Mouse (Mus musculus) hindlimb bud, embryonic 11.5 days (tissue): Measurements from ENCODE around the gene Traf2.
A peak's percentile ranks its signal among the peaks of the same experiment; 100 is the strongest.

Source experiments
- DNase-seq: peaks from one replicate; pipeline ENCODE4 v3.0.0-alpha.2; 2012; ENCODE audit warnings: low read depth, low spot score; ENCODE audit errors: extremely low spot score

Traf2 gene

DNA sequence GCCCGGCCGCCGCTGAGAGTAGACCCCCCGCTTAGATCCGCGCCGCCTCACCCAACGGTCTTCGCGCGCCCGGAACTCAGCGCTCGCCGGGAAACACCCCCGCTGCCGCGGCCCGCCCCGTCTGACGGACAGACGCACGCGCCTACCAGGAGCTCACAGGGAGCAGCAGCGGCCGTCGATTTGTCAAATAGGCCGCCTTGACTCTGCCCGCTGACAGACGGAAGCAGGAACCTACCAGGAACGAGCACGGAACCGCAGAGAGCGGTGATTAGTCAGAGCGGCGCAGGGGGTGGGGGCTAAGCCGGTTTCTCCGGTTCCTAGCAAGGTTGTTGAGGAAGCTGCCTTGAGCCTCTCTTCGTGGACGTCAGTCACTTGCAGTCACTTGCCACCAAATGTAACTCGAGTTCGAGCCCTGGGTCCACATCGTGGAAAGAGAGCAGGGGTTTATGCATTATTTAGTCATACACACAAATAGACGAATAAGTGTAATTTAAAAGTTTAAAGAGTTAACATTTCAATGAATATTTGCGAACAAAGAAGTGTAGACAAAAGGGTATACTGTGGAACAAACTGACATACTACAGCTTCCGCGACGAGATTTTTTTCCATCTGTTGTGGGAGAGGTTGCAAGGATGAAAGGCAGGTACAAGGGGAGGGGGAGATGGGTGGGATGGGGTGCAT, at the start of gene Traf2:
Gene Traf2, minus strand, starts transcription at position 130 of the 681 bp plus-strand sequence.
- DNase-seq: peak; percentile 96

- no peak for DNase-seq
Measured at GRCm38 (mm10) chr2:25591863-25592262, 45.1 kb upstream of the Traf2 start.

DNA sequence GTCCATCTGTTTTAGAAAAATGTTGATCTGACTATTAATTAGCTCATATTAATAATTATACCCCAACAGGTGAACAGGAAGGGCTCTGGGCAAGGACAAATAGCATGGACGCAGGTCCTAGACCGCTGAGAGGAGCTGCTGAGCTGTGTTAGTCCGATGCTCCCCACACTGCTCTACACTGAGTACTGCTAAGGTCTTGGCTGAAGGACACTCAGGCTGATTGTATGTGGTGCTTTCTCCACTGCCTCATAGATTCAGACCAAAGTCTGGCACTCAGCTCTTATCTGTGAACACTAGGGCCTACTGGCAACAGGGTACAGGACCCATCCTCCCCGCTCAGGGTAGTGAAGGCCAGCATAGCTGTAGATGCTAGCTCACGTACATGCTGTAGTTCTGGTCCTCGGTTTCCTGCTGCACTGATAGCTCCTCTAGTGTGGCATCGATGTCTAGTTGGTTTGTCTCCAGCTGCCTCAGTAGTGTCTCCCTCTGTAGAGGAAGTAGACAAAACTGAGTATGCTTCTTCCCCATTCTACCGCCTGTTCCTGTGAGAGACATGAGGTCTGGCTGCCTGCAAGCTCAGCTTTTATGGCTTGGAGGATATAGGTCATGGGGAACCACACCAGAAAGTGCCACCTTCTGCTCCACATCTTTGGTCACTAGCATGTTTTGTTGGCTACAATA, 41.6 kb upstream of the Traf2 start:
- DNase-seq: no peak

DNA sequence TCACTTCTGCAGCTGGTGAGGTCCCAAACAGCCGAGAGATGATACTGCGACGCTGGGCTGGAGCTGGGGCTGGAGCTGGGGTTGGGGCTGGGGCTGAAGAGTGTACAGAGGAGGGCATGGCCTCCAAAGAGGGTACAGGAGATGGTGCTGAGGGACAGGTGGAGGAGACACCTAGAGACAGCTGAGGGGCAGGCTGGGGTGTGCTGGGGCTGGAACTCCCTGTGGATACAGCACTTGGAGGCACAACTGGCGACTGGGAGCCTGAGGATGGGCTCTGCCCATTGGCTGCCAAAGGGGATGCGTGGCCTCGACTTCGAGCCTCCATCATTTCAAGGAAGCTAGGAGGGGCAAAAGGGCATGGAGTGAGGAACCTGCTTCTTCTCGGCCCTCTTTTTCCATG, 40.5 kb upstream of the Traf2 start:
- no peak for DNase-seq

DNA sequence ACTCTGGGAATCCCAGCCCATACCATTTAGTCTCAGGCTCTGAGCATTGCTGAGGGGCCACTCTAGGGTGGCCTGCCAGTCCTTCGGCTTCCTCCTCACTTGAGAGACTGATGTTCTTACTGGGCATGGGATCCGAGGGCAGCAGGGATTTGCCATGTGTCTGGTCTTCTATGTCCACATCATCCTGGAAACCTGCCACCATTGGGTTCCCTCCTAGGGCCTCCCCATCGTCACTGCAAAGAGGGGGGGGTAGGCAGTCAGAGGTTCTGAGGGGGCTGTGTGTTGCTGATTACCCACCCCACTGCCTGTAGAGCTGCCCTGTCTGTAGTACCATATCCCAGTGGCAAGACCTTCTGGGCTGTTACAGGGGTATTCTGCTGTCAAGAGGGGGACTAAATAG, 38.9 kb upstream of the Traf2 start:
- no peak for DNase-seq

DNA sequence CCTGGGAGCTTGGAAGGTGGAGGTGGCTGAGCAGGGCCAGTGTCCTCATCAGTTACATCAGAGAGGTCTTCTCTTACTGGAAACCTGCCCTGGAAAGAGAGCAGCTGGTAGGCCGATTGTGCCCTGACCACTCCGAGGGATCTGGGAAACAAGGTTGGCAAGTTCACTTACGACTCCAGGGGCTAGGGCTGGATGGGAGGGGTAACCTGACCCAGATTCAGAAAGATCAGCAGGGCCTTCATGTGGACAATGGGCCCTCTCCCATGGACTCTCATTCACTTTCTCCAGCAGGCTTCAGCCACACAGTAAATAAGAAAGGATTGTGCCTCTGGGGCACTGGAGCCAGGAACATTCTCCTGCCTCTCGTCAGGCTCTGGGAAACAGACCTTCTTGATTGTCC, 38.1 kb upstream of the Traf2 start:
- no peak for DNase-seq

DNA sequence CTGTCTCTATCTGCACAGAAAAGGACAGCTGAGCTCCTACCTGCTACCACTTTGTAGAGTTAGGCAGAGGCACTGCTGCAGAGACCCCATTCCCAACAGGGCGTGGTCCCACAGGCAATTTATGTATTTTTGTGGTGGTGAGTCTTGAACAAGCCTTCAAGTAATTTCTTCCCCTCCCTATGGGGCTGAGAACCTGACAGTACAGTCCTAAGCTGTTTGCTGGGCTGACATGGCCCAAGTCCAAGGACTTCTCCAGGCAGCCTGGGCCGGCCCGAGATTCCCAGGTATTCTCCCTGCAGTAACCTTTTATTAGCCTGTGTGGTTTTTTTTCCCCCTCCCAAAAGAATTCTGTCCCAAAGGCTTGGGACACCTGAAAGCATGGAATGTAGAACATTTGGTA, 37.4 kb upstream of the Traf2 start:
- no peak for DNase-seq

GRCm38 (mm10) chr2:25583571-25583970, 36.8 kb upstream of the Traf2 start:
- DNase-seq: no peak

- no peak for DNase-seq
Measured at GRCm38 (mm10) chr2:25583120-25583481, 36.4 kb upstream of the Traf2 start.

GRCm38 (mm10) chr2:25582466-25583119, 35.9 kb upstream of the Traf2 start:
- DNase-seq: no peak

- DNase-seq: no peak
Measured at GRCm38 (mm10) chr2:25581901-25582301, 35.2 kb upstream of the Traf2 start.

- no peak for DNase-seq
Measured at GRCm38 (mm10) chr2:25581294-25581864, 34.6 kb upstream of the Traf2 start, which contains the start of gene Ajm1. Ajm1 (minus strand) TSS chr2:25581757.

DNA sequence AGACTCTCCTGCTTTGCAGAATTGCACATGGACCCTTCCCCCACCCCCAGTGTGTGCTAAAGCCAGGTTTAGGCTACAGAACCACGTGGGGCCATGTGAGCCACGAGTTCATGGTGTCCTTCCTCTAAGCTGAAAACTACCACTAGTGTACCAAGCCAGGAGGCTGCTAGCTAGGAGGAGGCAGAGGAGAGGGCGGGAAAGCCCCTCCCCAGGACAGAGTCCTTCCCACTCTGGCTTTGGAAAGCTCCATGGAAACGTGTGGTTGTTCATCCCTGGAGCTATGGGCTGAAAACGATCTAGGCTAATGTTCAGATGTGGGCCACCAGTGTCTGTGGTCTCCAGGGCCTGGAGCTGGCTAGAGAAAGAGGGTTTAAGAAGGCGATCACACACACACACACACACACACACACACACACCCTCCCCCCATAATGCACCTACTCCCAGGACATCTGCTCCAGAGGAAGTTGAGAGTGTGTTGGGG, 33.9 kb upstream of the Traf2 start:
- DNase-seq: no peak

DNA sequence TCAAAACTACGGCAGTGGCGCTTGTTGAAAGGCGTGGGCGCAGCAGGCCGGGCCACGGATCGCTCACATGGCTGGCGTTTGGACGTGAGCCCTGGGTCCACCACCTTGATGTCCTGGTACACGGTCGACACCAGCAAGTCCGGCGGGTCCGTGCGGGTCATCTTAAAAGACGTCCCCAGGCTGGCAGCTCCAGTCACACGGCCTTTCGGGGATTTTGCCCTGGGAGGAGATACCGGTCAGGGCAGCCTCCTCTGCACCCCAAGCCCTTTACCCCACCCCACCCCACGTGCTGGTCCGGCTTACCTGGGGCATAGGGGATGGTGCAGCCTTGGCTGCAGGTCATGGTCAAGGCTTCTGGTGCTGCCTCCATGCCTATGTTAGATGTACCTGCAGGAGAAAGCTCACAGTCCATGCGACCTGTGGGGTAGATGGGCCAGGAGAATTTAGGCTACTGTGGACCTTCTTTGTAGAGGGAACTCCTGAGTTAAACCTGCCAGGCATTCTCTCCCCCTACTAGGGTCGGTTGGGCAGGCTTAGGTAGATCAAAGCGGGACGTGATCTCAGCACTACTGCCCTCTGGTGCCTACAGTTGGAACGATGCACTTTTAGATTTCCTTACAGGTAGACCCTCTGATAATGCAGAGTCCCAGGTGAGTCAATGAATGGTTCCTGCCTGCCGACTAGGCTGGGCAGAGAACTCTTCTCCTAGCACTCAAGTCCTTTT, 33.2 kb upstream of the Traf2 start:
- DNase-seq: peak; percentile 28

DNA sequence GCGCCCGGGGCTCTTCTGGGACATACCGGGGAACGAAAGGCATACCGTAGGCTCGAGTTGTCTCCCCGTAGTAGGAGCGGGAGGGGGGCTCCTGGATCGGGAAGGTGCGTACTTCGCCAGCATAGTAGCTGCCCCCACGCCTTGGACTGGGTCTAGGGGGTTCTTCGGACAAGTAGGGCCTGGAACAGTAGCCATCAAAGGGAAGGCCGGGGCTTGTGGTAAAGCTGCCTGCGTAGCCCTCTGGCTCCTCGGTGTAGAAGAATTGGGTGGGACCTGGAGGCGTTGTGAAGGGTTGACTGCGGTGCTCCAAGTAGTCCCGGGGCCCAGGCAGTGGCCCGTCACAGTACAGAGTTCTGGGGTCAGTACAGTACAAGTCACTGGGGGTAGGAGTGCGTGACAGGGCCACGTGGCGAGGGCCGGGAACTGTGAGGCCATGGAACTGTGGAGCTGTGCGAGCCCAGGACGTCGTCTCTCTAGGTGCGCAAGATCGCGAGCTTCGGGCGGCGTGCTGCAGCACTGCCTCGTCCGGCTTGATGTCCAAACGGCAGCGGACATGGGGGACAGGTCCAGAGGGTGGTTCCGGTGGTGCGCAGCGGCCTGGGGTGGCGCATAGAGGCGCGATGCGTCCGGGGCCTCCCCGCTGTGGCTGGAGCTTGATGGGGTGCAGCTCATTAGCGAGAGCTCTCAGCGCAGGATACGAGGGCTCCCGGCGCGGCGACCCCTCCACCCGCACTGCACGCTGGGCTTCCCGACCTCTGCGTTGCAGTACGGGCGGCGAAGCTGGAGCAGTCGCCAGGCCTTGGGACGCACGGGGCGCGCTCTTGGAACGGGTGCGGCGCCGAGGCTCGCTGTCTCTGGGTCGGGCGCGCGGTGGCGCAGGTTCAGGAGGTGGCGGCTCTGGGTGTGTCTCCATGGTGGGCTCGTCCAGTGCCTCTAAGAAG, 32.3 kb upstream of the Traf2 start:
- DNase-seq: no peak

- DNase-seq: no peak
Measured at GRCm38 (mm10) chr2:25577951-25578795, 31.4 kb upstream of the Traf2 start.

DNA sequence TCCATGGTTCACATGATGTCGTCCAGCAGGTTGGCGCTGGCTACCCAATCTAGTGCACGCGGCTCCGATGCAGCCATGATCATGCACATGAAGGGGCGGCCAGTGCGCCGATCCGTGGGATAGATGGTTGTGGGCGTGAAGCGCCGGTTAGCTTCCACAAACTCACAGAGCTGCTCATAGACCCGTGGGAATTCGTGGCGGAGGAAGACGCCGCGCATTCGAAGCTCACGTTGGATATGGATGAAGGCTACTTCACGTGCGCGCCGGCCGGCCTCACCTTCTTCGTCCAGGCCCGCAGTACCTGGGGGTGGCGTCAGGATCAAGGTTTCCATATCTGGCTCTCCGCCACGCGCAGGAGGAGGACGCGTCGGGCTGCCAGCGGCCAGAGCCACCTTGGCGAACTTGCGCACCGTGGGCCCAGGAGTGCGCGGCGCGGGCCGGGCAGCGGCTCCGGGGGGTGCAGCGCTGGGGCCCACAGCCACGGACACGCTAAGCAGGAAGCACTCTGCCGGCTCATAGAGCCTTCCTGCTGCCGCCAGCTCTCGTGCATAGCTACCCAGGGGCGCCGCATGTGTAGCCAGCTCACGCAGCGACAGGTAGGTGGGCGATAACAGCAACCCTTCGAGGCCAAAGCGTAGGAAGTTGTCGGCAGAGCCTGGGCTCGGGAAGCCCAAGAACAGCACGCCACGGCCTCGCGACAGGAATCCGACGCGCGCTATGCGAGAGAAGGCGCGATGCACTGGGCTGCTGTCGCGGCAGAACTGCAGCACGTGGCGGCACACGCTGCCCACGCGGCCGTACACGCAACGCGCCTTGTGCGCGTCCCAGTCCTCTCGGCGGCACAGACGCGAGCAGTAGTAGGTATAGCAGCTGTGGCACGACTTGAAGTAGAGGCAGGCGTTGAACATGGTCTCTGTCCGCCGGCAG, 30.5 kb upstream of the Traf2 start:
- no peak for DNase-seq
